Mouse (Mus musculus) lung, postnatal 0 days (tissue): ENCODE data around the gene Fbxl5.
A peak's percentile ranks its signal among the peaks of the same experiment; 100 is the strongest.

Experiments
- CTCF ChIP-seq: IDR thresholded peaks from 2 replicates; pipeline ENCODE4 v1.5.1; 2016; ENCODE audit warnings: antibody characterized with exemption, mild to moderate bottlenecking
- EP300 ChIP-seq: IDR thresholded peaks from 2 replicates; pipeline ENCODE4 v1.6.1; 2016; ENCODE audit warnings: antibody characterized with exemption, mild to moderate bottlenecking, control low read depth

DNA sequence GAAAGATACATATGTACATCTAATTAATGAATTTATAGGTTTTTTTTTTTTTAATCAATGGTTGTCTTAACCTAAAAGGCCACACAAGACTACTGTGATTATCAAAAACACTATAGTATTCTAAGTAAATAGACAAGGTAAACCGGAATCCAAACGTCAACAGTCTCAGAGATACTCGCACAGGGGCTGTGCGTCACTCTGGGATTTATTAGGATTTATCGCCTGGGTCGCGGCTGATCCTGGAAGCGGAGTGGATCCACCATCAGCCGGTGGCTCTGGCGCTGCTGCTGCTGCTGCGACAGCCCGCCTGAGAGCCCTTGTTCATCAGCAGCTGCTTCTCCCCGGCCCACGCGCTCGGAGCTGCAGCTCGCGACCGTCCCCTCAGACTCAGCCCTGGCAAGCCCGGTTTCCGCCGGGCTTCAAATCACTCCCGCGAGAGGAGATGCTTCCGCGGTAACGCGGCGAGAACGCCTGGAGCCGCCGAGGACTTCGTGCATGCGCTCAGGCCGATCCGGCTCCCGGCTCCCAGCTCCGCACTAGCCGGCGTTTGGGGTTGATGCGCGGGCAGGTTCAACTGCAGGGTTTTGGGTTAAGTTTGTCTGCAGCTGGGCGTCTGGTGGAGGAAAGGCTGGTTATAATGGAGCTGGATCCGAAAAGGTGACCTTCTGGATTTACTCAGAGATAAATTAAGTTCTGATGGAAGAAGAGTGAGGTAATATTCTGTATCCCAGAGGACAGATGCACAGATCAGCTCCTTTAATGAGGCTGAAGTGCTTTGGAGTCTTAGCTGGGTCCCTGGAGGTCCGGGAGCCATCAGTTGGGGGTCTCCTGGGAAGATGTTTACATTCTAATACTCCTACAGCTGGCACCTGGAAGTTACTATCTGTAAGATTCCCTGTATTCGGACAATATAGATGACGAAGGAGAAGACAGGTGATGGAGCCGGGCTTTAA lies 13.4 kb downstream of the Fbxl5 start:
- TF ChIP-seq CTCF (0 out of 2 replicates have a peak, but pooled peaks have one; percentile 13), EP300 (no peak)
